Mouse (Mus musculus) heart, adult 2 months (tissue): ENCODE data around the gene Ciapin1.

ENCODE experiments used
- EP300 ChIP-seq: fragments of 200-500 bp; IDR thresholded peaks from 2 replicates; pipeline ENCODE4 v1.6.1; 2011; ENCODE audit warnings: low read depth, low read length, control low read depth; ENCODE audit not compliant: insufficient read depth
- POLR2A ChIP-seq: fragments of 200-500 bp; IDR thresholded peaks from 2 replicates; pipeline ENCODE4 v1.6.1; 2011; ENCODE audit warnings: mild to moderate bottlenecking, low read depth, low read length, control low read depth; ENCODE audit not compliant: insufficient read depth

GRCm38 (mm10) chr8:94810855-94811254 lies 27.3 kb downstream of the Ciapin1 start:
- TF ChIP-seq EP300: no peak
- no peak for TF ChIP-seq POLR2A
